Mouse (Mus musculus) naive thymus-derived CD4-positive, alpha-beta T cell, adult 2 months (primary cell): ENCODE measurements around the gene Sh3bp4.

ENCODE experiments used
- DNase-seq: peaks from one replicate; pipeline ENCODE4 v3.0.0-alpha.2; 2011; ENCODE audit warnings: low read depth

The Sh3bp4 gene

DNA sequence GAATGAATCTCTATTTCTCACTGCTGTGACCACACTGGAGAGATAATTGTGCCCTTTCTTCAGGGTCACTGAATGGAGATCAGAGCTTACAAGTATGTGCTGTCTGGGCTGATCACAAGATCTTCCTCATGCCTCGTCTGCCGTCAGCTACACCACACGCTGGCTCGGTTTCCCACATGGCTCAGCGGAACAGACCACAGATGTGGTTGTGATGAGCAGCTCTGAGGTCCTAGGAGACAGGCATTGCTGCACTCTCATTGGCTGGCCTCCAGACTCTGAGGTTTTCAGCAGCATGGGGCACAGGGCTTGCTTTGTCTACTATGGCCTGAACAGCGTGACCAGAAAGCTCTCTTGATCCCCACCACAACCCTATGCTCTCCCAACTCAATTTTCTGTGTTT, 60.2 kb downstream of the Sh3bp4 start:
- DNase-seq, result no peak

DNA sequence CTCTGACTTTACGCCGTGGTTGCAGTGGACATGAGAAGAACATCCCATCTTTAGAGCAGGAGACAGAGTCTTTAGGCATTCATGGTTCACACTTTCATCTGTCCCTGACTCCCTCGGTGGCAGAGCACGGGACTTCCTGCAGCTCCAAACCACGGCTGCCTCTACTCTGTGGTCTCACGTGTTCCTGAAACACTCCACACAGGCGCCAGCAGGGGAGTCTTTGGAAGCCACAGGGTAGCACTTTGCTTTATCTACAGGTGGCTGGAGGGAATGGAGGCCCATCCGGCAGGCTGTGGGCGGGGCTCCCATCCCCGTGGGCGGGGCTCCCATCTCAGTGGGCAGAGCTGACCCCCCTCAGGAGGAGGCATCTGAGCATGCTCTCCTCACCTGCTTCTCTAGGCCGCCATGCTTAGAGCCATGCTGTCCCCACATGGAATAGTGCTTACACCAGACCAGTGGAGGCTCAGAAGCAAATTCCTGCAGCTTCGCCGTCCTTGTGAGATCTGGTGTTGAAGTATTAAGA, 60.9 kb downstream of the Sh3bp4 start:
- DNase-seq, result no peak

DNA sequence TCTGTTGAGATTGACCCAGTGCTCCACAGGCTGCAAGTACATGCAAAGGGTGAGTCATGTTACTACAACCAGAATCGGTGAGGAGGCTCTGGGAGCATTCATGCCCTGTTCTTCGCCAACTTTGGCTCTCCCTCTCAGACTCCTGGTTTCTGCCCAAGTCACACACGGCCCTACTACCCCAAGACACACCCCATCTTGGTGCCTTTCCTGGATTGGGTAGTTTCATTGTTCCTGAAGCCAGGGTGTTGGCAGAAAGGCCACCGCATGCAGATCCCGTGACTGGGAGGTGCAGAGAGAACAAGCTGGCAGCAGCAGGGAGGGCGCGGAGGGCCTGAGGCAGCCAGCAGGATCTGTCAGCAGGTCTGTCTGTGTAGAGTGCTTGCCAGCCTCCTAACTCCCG, 61.5 kb downstream of the Sh3bp4 start:
- no peak for DNase-seq

DNA sequence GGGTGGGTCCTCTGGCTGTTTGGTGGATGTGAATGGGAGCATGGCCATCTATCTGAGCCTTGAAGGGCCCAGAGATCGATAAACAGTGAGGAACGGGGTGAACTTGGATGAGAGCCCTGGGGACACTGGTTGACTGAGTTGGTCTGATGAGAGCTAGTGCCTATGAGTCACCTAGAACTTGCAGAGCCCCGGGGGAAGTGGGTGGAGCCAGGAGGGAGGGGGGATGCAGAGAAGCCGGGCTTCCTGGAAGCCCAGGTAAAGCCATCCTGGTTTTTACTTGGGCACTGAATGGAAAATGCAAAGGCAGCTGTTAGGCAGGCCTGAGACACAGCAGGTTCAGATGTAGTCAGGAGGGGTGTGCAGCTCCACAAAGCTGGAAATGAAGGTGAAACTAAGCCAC, 63.1 kb downstream of the Sh3bp4 start:
- DNase-seq, result no peak

DNA sequence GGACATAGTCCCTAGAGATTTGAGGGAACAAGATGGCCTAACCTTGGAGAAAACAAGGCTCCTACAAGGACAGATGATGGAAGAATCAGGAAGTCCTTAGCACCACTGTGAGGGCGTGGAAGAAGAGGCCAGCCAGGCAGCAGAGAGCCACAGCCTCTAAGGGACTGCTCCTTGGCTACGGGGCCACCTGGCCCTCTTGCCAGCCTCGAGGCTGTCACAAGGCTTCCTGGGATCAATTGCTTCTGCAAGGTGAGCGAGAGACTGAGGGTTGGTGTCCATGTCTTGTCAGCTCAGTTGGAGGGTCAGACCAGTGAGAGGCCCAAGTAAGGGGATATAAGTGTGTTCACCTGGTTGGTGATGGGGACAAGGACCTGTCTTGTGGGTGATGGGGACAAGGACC, 63.5 kb downstream of the Sh3bp4 start:
- no peak for DNase-seq

DNA sequence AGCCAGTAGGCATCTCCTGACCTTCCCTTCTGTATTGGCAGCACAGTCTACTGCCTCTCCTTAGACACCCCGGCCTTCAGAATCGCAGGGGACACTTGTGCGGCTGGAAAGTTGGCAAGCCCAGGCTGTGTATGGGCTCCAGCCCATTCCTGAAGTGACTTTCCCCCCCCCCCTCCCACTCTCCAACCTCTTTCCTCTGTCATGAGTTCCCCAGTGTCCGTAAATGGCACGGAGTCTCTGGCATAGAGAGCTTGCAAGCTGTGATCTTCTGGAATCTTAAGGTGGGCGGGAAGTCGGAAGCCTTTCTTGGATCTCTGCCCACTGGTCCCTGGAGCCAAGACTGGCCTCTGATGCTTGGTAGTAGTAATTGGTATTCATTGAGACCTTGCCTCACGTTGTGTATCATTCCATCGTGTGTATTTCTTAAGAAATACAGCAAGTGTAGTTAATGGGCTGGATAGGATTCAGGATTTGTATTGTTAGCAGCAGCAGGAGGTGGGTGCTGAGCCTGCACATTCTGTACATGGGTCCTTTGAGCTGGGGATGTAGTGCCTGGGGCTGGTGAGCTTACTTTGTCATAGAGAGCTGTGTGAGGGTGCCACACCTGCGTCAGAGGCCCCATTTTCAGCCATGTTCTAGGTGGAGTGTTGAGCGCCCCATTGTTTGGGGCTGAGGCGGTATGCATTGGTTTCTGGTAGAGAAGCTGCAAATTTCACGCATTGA, 66.0 kb downstream of the Sh3bp4 start:
- DNase-seq, result no peak

DNA sequence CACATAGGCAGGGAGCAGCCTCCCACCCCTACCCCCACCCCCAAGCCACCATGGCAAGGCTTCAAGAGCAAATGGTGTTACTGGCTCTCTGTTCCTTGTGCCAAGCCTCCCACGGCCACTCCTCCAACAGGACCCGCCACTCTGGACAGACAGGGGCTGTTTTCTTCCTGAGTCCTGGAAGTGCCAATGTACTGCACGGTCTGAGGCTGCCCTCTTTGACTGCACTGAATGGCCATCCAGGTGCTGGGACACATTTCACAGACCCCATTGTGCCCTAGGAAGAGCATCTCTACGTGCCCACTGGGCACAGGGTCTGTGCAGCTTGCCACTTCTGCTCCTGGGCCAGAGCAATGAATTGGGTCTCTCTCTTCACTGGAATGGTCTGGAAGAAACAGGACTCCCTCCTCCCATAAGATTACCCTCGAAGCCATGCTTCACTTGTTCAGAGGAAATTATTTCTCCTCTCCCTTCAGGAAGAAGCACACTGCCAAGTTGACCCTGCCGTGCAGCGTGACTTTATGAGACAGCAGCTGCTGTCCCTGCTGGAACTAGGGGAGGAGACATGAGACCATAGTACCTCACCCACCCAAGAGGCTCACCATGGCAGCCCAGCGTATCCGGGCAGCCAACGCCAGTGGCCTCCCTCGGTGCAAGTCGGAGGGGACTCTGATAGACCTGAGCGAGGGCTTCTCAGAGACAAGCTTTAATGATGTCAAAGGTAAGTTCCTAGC, 67.0 kb downstream of the Sh3bp4 start:
- no peak for DNase-seq

DNA sequence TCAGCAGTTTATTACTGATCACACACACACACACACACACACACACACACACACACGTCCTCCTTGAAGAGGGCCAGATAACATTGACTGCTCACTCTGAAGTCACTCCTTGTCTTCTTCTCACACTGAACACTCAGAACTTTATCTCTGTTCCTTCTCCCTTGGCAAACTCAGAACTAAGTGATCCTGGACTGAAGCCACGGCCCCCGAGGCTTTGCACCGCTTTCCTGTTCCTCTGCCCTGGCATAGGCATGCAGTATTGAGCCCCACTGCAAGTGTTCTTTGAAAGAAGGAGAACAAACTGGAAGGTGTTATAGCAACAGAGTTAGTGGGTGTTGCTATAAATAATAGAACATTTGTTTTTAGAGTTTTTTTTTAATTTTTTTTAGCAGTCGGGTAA, 68.1 kb downstream of the Sh3bp4 start:
- no peak for DNase-seq

DNA sequence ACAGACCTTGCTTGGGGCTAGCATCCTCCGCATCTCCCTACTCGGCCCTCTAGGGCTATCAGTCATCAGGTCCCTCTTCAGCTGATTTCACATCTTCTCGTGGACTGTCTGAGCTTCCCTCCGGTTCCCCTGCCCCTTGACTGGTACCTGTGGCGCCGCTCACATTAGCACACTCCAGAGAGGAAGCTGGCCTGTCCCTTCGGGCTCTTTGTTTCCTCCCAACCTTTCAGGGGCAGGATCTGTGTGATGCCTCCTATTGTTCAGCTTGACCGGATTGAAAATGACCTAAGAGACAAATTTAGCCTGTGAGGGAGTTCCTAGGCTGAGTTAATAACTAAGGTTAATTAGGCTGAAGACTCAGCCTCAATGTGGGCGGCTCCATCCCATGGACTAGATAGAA, 69.9 kb downstream of the Sh3bp4 start:
- DNase-seq, result no peak

DNA sequence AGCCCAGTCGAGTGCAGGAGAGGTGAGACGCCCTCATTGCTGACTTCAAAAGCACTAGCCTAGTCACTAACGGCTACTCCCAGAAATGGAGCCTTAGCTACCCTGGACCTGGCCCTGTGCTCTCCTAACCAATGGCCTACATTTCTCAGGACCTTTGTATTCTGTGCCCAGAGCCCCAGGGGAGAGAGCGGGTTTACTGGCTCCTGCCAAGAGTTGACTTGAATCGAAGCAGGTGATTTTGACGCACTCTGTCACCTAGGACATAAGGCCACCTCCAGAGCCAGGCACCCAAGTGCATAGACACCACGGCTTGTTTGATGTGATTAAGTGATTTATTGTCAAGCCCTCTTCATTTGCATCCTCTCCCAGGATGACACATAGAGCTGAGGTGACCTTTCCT, 80.9 kb downstream of the Sh3bp4 start:
- DNase-seq, result no peak

DNA sequence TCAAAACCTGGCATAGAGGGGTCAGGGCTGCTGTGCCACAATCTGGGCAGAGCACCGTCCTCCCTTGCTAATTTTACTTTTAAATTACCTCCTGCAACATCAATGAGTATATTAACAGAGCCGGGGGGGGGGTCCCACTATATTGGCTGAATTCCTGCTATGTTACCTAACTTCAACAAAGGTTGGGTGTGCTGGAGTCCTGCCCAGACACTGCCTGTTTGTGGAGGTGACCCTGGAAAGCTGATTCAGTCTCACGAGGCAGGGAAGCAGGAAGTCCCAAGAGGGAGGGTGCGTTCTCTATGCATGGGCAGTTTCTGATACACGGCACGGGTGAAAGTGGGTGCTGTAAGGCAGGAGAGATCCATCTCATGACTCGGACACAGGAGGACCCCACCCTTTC, 82.4 kb downstream of the Sh3bp4 start:
- no peak for DNase-seq

DNA sequence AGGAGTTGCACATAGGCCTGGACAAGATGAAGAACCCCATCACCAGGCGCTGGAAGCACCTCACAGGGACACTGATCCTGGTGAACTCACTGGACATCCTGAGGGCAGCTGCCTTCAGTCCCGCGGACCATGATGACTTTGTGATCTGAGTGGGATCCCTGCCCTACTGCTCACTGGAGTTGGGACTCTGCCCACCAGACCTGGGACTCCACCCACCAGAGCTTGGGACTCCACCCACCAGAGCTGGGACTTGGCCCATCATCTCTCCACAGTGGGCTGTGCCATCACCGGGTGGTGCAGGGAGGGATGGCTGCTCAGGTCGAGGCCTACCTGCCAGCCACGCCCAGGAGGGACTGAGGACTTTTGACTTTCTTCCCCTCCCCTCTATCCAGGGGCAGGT, 83.0 kb downstream of the Sh3bp4 start:
- DNase-seq, result no peak

DNA sequence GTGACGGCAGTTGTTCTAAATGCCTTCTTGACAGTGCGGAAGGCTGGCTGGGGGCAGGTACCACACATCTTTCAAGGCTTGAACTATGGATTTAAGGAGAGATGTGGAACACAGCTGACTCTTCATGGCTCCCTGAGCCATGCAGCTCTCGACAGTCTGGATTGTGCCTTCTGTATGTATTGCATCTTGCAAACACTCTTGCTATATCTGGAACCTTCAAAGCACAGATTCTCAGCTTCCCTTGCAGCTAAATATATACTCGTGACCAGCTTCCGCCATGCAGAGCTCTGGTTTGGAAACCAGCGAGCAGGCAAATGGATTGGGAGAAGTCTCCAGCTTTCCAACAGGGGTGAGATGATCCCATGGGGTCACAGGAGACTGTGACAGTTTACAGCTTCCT, 93.3 kb downstream of the Sh3bp4 start:
- DNase-seq, result no peak

DNA sequence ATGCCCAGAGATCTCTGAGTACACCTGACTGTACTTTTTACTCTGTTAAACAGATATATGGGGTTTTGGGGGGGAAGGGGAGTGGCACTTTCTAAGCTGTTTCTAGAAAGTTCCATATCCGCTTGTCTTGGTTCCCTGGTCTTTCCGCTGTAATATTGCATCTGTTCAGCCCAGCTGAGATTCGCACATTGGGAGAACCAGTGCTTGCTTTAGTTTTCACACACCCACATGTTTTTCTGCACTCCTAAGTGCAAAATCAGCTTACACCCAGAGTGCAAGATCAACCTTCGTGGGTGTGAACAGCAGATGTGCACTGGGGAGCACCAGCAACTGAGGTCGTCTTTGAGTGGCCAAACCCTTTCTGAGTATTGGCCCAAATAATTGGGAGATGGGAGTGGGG, 94.1 kb downstream of the Sh3bp4 start:
- DNase-seq, result no peak

DNA sequence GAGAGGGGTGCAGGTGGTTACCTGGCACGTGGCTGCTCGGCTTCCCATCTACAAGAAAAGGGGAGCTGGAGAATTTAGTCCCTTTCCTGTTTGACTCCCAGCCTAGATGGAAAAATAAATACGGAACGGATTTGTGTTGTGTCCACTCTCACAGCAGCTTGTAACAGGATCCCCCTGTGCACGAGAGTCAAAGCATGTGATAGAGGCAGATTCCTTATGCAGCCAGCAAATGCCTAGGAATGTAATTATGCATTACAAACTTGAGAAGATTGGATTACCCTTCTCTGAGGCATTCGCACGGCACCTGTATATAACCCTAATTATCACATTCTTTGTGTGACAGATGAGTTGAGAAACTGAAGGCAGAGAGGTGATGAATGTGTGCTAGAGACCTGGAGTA, 94.5 kb downstream of the Sh3bp4 start:
- no peak for DNase-seq

DNA sequence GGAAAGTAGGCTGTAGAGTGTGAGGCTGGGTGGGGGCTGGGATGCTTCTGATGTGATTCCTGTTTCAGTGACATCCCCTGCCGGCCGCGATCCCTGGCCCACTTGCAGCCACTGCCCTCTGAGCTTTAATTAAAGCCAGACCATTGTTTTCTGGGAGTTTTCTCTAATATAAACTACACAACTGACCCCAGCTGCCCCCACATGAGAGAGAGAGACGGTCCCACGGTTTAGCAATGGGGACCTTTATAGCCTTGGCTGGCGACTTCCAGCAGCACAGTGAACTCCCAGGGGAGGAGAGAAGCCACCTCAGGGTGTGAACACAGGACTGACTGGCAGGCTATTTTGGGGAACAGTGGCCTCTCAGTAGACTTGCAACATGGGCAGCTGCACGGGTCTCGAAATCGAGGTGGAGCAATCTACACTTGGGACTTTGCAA, 96.6 kb downstream of the Sh3bp4 start:
- no peak for DNase-seq

DNA sequence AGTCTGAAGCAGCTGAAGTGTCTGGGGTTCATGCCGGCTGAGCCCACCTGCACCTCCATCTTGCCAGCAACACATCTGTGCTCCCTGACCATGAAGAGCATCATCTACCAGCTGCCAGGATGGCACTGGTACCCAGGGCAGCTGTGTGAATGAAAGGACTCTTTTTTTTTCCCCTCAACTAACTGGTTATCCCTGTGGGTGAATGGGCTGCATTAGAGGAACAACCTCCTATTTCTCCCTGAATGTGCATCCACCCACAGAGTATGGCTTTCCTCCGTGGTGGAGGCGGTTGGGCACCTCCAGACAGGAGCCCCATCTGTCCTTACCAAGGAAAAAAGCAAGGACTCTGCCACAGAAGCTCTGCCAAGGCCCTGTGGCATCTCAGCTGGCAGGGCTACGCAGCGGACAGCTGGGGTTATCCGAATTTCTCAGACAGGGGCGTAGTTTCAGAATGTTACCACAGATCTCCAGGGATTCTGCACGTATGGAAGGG, 101.1 kb downstream of the Sh3bp4 start:
- no peak for DNase-seq

DNA sequence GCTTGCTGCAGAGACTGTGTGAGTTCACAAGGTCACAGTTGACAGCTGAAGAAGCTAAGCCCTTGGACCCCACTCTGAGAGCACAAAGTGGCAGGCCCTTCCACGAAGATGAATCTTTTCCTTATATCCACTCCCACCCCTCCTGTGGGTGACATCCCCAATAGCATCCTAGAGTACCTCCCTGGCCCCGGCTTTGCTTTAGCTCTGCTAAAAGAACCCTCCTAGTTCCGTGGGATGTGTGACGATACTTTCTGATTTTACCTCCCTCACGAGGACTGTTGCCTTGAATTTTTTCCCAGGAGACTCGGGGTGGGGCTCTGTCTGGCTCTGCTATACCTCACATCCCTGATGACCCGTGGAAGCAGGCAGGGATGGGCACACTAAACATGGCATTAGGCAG, 104.4 kb downstream of the Sh3bp4 start:
- DNase-seq, result no peak

DNA sequence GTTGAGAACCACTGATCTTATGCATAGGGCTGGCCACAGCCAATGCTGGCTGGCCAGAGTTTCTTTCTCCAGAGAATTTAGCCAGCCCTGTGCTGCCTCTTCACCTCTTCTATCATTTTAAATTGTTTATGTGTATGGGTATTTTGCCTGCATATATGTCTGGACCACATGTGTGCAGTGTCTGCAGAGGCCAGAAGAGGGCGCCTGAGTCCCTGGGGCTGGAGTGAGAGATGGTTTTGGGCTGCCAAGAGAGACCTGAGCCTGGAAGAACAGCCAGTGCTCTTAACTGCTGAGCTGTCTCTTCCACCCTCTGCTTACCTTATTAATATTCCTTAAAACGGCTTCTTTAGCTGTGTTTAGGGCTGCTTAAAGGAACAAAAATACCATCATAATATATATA, 105.1 kb downstream of the Sh3bp4 start:
- DNase-seq, result no peak

DNA sequence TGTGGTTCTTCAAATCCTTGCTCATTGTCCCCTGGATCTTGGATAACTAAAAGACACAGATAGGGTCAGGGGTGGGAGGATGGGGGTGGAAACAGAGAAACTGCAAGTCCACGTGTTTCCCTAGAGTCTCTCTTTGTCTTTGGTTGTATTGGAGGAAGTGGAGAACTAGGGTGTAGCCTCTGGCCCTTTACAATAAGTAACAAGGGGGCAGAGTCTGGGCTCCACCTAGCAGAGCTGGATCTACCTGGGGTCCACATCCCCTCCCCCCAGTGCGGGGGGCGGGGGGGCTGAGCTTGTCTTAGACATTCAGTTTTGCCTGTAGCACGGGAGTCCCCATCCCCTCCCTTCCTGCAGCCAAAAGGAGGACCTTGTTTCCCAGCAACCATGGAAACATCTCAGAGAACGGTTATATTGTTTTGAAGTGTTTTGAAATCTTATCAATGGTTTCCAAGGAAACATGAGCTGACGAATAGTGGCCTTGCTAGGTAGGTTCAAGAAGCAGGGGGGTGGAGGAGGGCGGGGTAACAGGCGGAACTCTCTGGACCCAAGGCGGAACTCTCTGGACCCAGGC, 113.1 kb downstream of the Sh3bp4 start:
- DNase-seq, result no peak

DNA sequence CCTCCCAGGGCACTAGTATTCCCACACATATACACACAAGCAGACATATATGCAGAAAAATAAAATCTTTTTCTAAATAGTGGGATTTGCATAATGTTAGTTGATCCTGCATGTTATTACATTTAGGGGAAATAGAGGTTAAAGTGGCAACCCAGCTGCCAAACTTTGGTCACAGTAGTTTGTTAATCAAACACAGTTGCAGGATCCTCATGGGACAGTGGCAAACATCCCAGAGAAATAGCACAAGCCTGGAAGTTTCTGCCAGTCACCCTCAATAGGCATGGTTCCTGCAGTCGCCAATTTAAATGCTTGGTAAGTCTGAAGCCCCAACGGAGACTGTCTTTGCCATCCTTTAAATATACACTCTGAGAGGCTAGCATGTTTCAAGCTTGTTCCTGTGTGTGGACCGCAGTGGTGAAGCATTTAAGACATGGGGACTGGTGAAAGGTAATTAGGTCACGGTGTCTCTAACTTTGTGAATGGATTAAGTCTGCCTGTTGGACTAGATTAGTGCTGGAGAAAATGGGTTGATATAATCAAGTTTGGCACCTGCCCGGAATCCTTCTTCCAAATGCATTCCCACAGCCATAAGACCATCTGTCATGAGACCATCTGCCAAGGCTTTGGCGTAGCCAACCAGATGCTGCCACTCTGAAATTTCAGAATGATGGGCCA, 114.0 kb downstream of the Sh3bp4 start:
- no peak for DNase-seq

DNA sequence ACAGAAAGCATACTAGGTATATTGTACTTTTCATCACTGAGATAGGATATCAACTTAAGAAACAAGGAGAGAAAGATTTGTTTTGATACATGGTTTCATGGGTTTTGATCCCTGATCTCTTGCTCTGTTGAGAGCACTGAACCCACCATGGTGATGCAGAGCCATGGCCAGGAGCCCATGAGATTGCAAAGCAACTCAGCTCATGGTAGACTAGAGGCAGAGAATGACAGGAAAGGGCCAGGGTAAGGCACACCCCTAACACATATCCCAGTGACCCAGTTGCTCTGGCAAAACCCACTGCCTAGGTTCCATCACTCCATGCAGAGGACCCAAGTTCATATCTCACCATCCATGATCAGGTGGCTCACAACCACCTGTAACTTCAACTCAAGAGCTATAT, 114.6 kb downstream of the Sh3bp4 start:
- no peak for DNase-seq

DNA sequence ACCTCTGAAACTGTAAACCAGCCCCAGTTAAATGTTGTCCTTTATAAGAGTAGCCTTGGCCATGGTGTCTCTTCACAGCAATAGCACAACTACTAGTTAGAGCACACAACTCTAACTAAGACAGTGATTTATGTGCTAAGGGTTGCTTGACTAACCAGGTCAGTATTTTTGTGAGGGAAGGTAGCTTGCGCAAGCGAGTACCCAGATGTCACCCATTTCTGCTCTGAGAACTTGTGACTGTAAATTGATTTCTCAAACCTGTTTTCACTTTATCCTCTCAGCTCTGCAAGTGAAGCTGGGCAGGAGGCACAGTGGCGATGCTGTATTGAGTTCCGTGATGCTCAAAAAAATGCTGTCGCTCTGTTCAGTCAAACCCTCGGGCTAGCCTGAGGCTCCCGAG, 117.2 kb downstream of the Sh3bp4 start:
- DNase-seq, result no peak
